ENCODE assay signal across 23 mouse cellular contexts in genomic region chr5:121162285-121162684, GRCm38 (mm10). TPM values are rescaled to one million over a fixed set of nuclear protein-coding genes. Genes with fewer than 3 reads are reported as not detected.
DNase-seq lines count a peak whose midpoint lies in the region; ATAC-seq and TF ChIP-seq lines count a peak whose summit lies in the region.
"Had no signal": no experiment of that assay in that cellular context is flagged by ENCODE, and none has a peak within 500 bp of the region (broad histone marks: within the 10 kb centered on the region; RNA-seq: fewer than 3 reads in every experiment).

No protein-coding gene starts in this region.

- no peaks in the 10 kb centered on the region for H3K27me3 ChIP-seq in hindbrain, postnatal 0 days (ENCODE audit: insufficient read depth, low read length)
- H3K27me3 ChIP-seq in hindbrain, embryonic 12.5 days, result no peaks in the 10 kb centered on the region
- no peaks in the 10 kb centered on the region for H3K27me3 ChIP-seq in midbrain, postnatal 0 days (ENCODE audit: insufficient read depth, low read length)
- no peaks in the 10 kb centered on the region for H3K27me3 ChIP-seq in midbrain, embryonic 13.5 days
- H3K27me3 ChIP-seq: CH12.LX; embryonic facial prominence, embryonic 15.5 days; forebrain, embryonic 12.5 days; heart, embryonic 15.5 days; Patski had no signal

- H3K36me3 ChIP-seq in hindbrain, postnatal 0 days (ENCODE audit: insufficient read depth, low read length), result peaks cover 48% of the 10 kb centered on the region
- H3K36me3 ChIP-seq in hindbrain, embryonic 12.5 days, result peaks cover 83% of the 10 kb centered on the region
- peaks cover 48% of the 10 kb centered on the region for H3K36me3 ChIP-seq in midbrain, postnatal 0 days (ENCODE audit: insufficient read depth, low read length)
- H3K36me3 ChIP-seq in midbrain, embryonic 13.5 days, result peaks cover 92% of the 10 kb centered on the region

- DNase-seq in gastrocnemius, postnatal 10 days, result peak; percentile 27
- DNase-seq in gastrocnemius, adult 18-20 months (ENCODE audit: low spot score), result no peak
- DNase-seq in hindbrain, postnatal 0 days (ENCODE audit: low spot score), result no peak
- DNase-seq in midbrain, postnatal 0 days (ENCODE audit: low spot score), result peak; percentile 47
- DNase-seq: adrenal gland, postnatal 14 days; cerebellum, adult 18-20 months; cerebellum, adult 9-11 months; cerebellum, postnatal 36 days; forebrain, postnatal 0 days; heart, adult 2 months; heart, postnatal 14 days had no signal

- H3K4me3 ChIP-seq in hindbrain, postnatal 0 days (ENCODE audit: low read length), result no peak overlapping the region
- H3K4me3 ChIP-seq in hindbrain, embryonic 12.5 days, result no peak overlapping the region
- H3K4me3 ChIP-seq in midbrain, postnatal 0 days (ENCODE audit: low read depth, low read length), result no peak overlapping the region
- no peak overlapping the region for H3K4me3 ChIP-seq in midbrain, embryonic 13.5 days (replicated peaks)
- H3K4me3 ChIP-seq: embryonic facial prominence, embryonic 15.5 days; erythroblast, embryonic 14.5 days; forebrain, embryonic 12.5 days; heart, adult 2 months; heart, embryonic 15.5 days had no signal

- 57% methylated on average over 5 of the region's 5 CpGs for WGBS in hindbrain, postnatal 0 days
- 80% methylated on average over 5 of the region's 5 CpGs for WGBS in hindbrain, embryonic 12.5 days
- WGBS in midbrain, postnatal 0 days, result 80% methylated on average over 5 of the region's 5 CpGs
- WGBS in midbrain, embryonic 13.5 days, result 90% methylated on average over 5 of the region's 5 CpGs

- no peaks in the 10 kb centered on the region for H3K9me3 ChIP-seq in hindbrain, postnatal 0 days (ENCODE audit: low read length)
- H3K9me3 ChIP-seq in hindbrain, embryonic 12.5 days (replicated peaks), result no peaks in the 10 kb centered on the region
- no peaks in the 10 kb centered on the region for H3K9me3 ChIP-seq in midbrain, postnatal 0 days (ENCODE audit: low read length)
- no peaks in the 10 kb centered on the region for H3K9me3 ChIP-seq in midbrain, embryonic 13.5 days
- H3K9me3 ChIP-seq: embryonic facial prominence, embryonic 15.5 days; forebrain, embryonic 12.5 days; heart, embryonic 15.5 days had no signal

- no peak overlapping the region for H3K9ac ChIP-seq in hindbrain, postnatal 0 days (replicated peaks; ENCODE audit: low read length)
- H3K9ac ChIP-seq in hindbrain, embryonic 12.5 days, result no peak overlapping the region
- no peak overlapping the region for H3K9ac ChIP-seq in midbrain, postnatal 0 days (replicated peaks; ENCODE audit: low read length, poor library complexity, severe bottlenecking)
- no peak overlapping the region for H3K9ac ChIP-seq in midbrain, embryonic 13.5 days (replicated peaks)
- H3K9ac ChIP-seq: embryonic facial prominence, embryonic 15.5 days; forebrain, embryonic 12.5 days; forebrain, postnatal 0 days; heart, embryonic 15.5 days had no signal

- ATAC-seq in hindbrain, postnatal 0 days, result peak; percentile 43; the same call in 1 of the 2 replicates
- no peak for ATAC-seq in hindbrain, embryonic 12.5 days (ENCODE audit: low FRiP score)
- no peak for ATAC-seq in midbrain, postnatal 0 days (ENCODE audit: low FRiP score)
- ATAC-seq in midbrain, embryonic 13.5 days, result no peak
- no peak for ATAC-seq in erythroid progenitor cell, adult 5-6 weeks (replicated peaks; ENCODE audit: low FRiP score, poor library complexity, severe bottlenecking)
- ATAC-seq: activated CD4-positive, CD25-positive, alpha-beta regulatory T cell, adult 4 months; forebrain, postnatal 0 days; intestine, embryonic 16.5 days; Patski had no signal

- no peak overlapping the region for H3K4me2 ChIP-seq in hindbrain, postnatal 0 days (ENCODE audit: low read depth, low read length)
- H3K4me2 ChIP-seq in hindbrain, embryonic 12.5 days (replicated peaks), result no peak overlapping the region
- no peak overlapping the region for H3K4me2 ChIP-seq in midbrain, postnatal 0 days (ENCODE audit: low read depth, low read length, poor library complexity, severe bottlenecking)
- no peak overlapping the region for H3K4me2 ChIP-seq in midbrain, embryonic 13.5 days (replicated peaks)
- H3K4me2 ChIP-seq: embryonic facial prominence, embryonic 15.5 days; forebrain, embryonic 12.5 days; heart, embryonic 11.5 days; heart, embryonic 15.5 days had no signal

- no peaks in the 10 kb centered on the region for H3K4me1 ChIP-seq in hindbrain, postnatal 0 days (ENCODE audit: insufficient read depth, low read length)
- no peaks in the 10 kb centered on the region; the same call in 1 of the 2 replicates for H3K4me1 ChIP-seq in hindbrain, embryonic 12.5 days
- H3K4me1 ChIP-seq in midbrain, postnatal 0 days (ENCODE audit: insufficient read depth, low read length), result no peaks in the 10 kb centered on the region
- no peaks in the 10 kb centered on the region; the same call in 1 of the 2 replicates for H3K4me1 ChIP-seq in midbrain, embryonic 13.5 days (replicated peaks)
- H3K4me1 ChIP-seq: embryonic facial prominence, embryonic 15.5 days; forebrain, embryonic 12.5 days had no signal

- no peak for TF ChIP-seq CTCF in hindbrain, postnatal 0 days (IDR thresholded peaks at IDR 0.05; ENCODE audit: low read depth)
- no peak for TF ChIP-seq CTCF in midbrain, postnatal 0 days (IDR thresholded peaks at IDR 0.05)

- H3K27ac ChIP-seq in hindbrain, postnatal 0 days, result no peak overlapping the region
- no peak overlapping the region for H3K27ac ChIP-seq in hindbrain, embryonic 12.5 days
- H3K27ac ChIP-seq in midbrain, postnatal 0 days (ENCODE audit: low read depth, low read length), result no peak overlapping the region
- H3K27ac ChIP-seq in midbrain, embryonic 13.5 days, result no peak overlapping the region
- H3K27ac ChIP-seq: embryonic facial prominence, embryonic 15.5 days; forebrain, embryonic 12.5 days; heart, adult 2 months; heart, embryonic 15.5 days had no signal

RNA-seq across cellular contexts. Expression of gene Ptpn11, which starts 28.9 kb away (rescaled TPM):
- 10 to 100 TPM; 68.7 to 72.8 TPM for total RNA-seq in gastrocnemius, postnatal 10 days (2021)
- 10 to 100 TPM; 58.2 to 78.2 TPM for total RNA-seq in gastrocnemius, adult 18-20 months (2021)
- 47.5 and 54.7 TPM in 2 replicates for total RNA-seq in hindbrain, postnatal 0 days (2014; rRNA removed)
- polyA plus RNA-seq in hindbrain, postnatal 0 days (2015; fragmentation: Nextera tagmentation; extraction: Ambion mirVana), result 27.9 and 28.4 TPM in 2 replicates
- 21.4 and 22.7 TPM in 2 replicates for polyA plus RNA-seq in hindbrain, embryonic 12.5 days (2016; fragmentation: Nextera tagmentation; extraction: Ambion mirVana)
- total RNA-seq in midbrain, postnatal 0 days (2014; rRNA removed), result 53.9 and 54.4 TPM in 2 replicates
- polyA plus RNA-seq in midbrain, postnatal 0 days (2015; fragmentation: Nextera tagmentation; extraction: Ambion mirVana), result 23.1 and 24.8 TPM in 2 replicates
- 22.9 and 23.2 TPM in 2 replicates for polyA plus RNA-seq in midbrain, embryonic 13.5 days (2015; fragmentation: Nextera tagmentation; extraction: Ambion mirVana)
- 19.3 and 20.9 TPM in 2 replicates for total RNA-seq in erythroid progenitor cell, adult 5-6 weeks (2015; ENCODE audit: low replicate concordance)
- 36.9 and 44.9 TPM in 2 replicates for total RNA-seq in erythroid progenitor cell, adult 5-6 weeks (2017; ENCODE audit: low replicate concordance)

RNA-seq across cellular contexts. Expression of gene Rpl6, which starts 42.0 kb away (rescaled TPM):
- 100 to 1,000 TPM; 744 to 776 TPM for total RNA-seq in gastrocnemius, postnatal 10 days (2021)
- 100 to 1,000 TPM; 465 to 471 TPM for total RNA-seq in gastrocnemius, adult 18-20 months (2021)
- 343 and 354 TPM in 2 replicates for total RNA-seq in hindbrain, postnatal 0 days (2014; rRNA removed)
- 359 and 380 TPM in 2 replicates for polyA plus RNA-seq in hindbrain, postnatal 0 days (2015; fragmentation: Nextera tagmentation; extraction: Ambion mirVana)
- polyA plus RNA-seq in hindbrain, embryonic 12.5 days (2016; fragmentation: Nextera tagmentation; extraction: Ambion mirVana), result 472 and 473 TPM in 2 replicates
- 463 and 476 TPM in 2 replicates for total RNA-seq in midbrain, postnatal 0 days (2014; rRNA removed)
- polyA plus RNA-seq in midbrain, postnatal 0 days (2015; fragmentation: Nextera tagmentation; extraction: Ambion mirVana), result 360 and 362 TPM in 2 replicates
- 416 and 429 TPM in 2 replicates for polyA plus RNA-seq in midbrain, embryonic 13.5 days (2015; fragmentation: Nextera tagmentation; extraction: Ambion mirVana)
- 759 and 847 TPM in 2 replicates for total RNA-seq in erythroid progenitor cell, adult 5-6 weeks (2015; ENCODE audit: low replicate concordance)
- 373 and 474 TPM in 2 replicates for total RNA-seq in erythroid progenitor cell, adult 5-6 weeks (2017; ENCODE audit: low replicate concordance)

RNA-seq across cellular contexts. Expression of gene Hectd4, which starts 57.7 kb away (rescaled TPM):
- total RNA-seq in gastrocnemius, postnatal 10 days (2021), result 10 to 100 TPM; 12.7 to 16.6 TPM
- 10 to 100 TPM; 11.3 to 11.8 TPM for total RNA-seq in gastrocnemius, adult 18-20 months (2021)
- 103 and 107 TPM in 2 replicates for total RNA-seq in hindbrain, postnatal 0 days (2014; rRNA removed)
- polyA plus RNA-seq in hindbrain, postnatal 0 days (2015; fragmentation: Nextera tagmentation; extraction: Ambion mirVana), result 15.1 and 15.9 TPM in 2 replicates
- polyA plus RNA-seq in hindbrain, embryonic 12.5 days (2016; fragmentation: Nextera tagmentation; extraction: Ambion mirVana), result 16.4 and 16.9 TPM in 2 replicates
- total RNA-seq in midbrain, postnatal 0 days (2014; rRNA removed), result 141 and 153 TPM in 2 replicates
- 16.4 and 17.9 TPM in 2 replicates for polyA plus RNA-seq in midbrain, postnatal 0 days (2015; fragmentation: Nextera tagmentation; extraction: Ambion mirVana)
- 16.8 and 18.0 TPM in 2 replicates for polyA plus RNA-seq in midbrain, embryonic 13.5 days (2015; fragmentation: Nextera tagmentation; extraction: Ambion mirVana)
- total RNA-seq in erythroid progenitor cell, adult 5-6 weeks (2015; ENCODE audit: low replicate concordance), result 214 and 233 TPM in 2 replicates
- 286 and 356 TPM in 2 replicates for total RNA-seq in erythroid progenitor cell, adult 5-6 weeks (2017; ENCODE audit: low replicate concordance)

Comparison
In these comparisons a context has a peak if more than half of its experiments do, and no peak if none do; other contexts are left out.
1. DNase-seq: peak in gastrocnemius, postnatal 10 days (single experiment) and midbrain, postnatal 0 days (single experiment); none in gastrocnemius, adult 18-20 months (single experiment) and hindbrain, postnatal 0 days (single experiment).